Mouse (Mus musculus): ENCODE data around the gene Cd99l2. TPM values are rescaled to one million over a fixed set of nuclear protein-coding genes. Genes with fewer than 3 reads are reported as not detected.

Gene Cd99l2
- total RNA-seq, 2 experiments from 2014 or later: 84.0 to 93.2 TPM

DNA sequence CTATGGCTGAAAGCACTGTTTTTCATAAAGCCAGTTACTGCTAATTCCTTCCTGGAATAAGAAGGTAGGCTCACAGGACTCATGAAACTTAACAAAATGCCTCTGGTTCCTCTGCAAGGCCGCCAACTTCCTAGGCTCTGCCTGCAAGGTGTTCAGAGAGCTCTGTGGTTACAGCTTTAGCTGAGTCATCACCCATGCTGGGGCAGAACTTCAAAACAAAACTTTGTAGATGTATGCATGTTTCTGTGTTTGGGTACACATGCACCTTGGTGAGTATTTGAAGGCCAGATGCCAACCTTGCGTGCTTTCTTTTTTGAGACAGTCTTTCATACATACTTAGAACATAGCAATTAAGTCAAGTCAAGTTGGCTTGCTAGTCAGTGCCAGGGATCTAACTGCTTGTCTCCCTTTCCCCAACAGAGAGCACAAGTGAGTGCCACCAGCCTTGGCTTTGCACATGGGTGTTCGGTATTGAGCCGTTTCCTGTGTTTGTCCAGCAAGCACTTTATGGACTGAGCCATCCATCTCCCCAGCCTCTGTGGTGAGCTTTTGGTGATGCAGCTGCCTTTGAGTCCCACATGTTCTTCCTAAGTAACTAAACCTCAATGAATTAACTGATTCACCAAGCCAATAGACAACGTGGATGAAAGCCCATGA is 23.9 kb downstream of the Cd99l2 start:
- no peak for DNase-seq

DNA sequence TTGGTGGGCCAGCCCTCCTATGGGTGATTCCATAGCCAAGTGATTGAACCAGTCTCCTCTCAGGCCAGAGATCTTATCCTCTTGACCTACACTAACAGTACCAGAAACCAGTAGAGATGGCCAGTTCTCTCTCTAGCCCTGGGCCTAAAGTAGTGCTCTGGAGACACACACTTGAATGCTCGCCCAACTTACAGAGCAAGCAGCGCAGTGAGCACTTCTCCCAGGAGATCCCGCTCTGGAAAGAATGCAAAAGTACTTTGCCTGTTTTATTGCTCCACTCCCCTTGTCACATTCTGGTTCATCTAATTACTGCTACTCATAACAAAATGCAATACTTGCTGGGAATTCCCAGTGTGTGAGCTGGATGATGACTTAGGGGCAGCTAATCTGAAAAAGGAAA is 25.2 kb downstream of the Cd99l2 start:
- DNase-seq: no peak

DNA sequence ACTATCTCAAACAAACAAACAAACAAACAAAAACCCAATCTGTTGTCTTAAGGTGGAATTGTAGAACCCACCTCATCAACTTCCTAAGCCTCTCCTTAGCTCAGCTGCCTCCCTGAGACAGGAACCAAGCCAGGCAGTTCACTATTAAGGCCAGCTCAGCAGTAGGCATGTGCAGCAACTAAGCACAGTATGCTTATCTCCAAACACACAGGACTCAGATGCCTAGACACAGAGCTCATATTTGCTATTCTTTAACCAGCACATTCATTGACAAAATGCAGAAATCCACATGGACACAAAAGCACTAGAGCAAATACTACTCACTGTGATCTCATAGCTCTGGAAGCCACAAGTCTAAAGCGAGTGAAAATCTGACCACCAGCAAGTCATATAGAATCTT is 27.2 kb downstream of the Cd99l2 start:
- DNase-seq: no peak

DNA sequence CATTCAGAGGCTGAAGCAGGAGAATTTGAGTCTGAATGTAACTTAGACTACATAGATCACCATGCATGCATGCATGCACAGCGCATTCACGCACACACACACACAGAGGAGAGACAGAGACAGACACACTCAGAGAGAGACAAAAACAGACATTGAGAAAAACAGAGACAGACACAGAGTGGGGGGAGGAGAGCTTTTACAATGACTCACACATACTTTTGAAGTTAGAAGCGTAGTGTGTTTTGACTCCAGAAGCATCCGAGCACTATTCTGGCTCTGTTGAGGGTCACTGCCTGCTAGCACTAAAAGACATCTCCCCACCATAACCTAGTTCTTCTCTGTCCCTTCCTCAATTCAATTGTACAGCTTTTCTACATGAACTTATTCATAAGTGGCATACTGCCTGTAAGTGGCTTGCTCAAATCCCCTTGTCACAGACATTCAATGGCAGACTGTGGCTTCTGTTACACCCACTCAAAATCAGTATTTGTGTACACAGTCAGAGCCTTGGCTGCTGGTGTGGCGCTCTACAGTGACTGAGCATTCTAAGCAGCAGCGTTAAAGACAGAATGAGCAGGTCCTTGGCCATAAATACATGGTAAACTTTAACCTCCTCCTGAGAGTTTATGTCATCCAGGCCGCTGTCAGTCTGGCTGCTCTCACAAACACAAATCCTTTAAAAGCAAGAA is 28.4 kb downstream of the Cd99l2 start:
- no peak for DNase-seq

DNA sequence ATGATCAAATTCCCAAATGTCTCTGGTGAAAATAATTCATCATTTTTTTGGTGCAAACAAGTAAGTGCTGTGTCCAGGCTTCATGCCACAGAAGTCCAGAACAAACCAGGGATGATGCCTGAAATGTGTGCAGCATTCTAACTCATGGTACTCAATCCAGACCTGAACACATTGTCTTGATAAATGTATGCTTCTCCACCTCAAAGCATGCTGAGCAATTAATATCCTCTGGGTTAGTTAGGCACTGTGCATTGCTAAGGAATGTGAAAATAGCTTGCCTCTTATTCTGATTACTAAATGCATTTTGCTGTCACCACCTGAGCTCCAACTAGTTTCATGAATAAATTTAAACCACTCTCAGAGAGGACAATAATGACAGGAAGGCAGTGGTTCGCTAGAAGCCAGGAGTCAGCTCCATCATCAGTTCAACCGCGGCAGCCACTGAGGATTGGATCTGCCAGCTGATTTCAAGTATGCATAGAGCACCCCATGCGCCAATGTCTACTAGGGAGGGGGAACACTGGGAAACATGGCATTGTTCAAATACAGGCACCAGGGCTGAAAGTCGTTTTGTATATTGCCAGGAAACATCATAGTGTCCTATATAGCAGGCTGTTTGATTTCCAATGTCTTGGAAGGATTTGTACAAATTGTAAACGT is 36.4 kb downstream of the Cd99l2 start:
- DNase-seq: no peak

DNA sequence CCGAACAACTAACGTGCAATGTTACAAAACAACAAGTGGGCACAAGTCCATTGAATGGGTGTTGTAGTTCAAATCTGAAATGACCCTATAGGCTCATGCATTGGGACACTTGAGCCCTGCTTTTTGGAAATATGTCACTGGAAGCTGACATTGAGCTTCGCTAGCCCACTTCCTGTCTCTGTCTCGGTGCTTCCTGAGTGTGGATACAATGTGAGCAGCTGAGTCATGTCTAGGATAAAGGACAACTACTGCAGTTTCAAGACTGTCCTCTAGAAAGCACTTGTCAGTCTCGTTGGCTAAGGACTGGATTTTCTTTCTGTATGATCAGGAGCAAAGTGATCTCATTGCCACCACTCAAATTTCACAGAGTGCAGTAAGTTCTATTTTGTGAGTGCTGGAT is 49.7 kb downstream of the Cd99l2 start:
- DNase-seq: no peak

DNA sequence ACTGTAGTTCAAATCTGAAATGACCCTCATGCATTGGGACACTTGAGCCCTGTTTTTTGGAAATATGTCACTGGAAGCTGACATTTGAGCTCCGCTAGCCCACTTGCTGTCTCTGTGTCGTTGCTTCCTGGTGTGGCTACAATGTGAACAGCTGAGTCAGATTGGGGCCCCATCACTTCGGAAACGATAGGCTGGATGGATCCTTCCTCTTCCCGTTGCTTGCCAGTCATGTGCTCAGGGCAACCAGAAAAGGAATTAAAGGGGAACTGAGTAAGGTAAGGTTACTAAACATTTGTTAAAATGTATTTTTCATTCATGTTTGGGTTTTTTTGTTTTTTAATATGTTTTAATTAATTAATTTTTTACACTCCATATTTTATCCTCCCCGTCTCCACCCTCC is 53.2 kb downstream of the Cd99l2 start:
- no peak for DNase-seq

DNA sequence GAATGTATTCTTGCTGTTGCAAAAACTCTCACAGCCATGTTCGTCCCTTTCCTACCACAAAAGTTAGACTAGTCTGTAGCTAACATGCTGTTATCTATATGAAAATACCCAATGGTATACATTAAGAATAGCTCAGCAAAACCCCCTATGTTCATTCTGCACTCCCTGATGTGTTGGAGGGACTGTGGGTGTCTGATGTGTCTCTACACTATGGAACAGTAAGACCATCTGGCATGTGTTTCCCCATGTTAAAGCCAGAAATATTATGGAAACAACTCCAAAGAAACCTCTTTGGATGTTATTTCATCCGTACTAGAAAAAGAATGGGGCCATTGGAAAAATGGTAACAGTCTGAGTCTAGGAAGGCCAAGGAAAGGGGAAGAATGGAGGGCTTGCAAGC is 57.1 kb downstream of the Cd99l2 start:
- DNase-seq: no peak

DNA sequence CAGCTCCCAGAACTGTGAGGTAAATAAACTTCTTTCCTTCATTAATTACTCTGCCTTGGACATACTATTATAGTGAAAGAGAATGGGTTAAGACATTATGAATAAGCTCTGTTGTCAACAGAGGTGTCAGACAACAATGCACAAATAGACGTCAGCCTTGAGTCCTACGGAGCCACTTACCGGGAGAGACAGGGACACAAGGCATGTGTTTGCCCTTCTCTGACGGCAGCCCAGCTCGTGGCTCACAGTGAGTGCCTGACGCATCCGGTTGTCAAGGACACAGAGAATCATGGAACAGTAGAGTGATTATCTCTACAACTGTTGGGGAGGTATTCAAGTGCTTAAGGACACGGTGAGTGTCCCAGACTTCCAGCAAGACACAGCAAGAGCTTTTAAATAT is 57.8 kb downstream of the Cd99l2 start:
- peak; percentile 66 to 67 for DNase-seq

DNA sequence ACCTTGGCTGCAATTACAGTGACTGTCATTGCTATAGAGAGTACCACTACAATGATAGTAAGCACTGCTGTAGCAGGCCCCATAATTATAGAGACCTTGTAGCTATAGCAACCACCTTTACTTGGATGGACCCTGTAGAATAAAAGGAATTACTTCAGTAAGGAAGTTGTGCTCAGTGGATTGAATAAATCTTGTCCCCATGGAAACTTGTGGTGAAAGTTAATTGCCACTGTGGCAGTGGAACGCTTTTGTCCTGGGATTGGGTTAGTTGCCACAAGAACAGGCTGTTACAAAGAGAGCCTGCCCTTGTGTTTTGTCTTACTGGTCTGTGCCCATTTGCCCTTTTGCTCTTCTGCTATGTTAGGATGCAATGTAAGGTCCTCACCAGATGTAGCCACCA is 58.2 kb downstream of the Cd99l2 start:
- no peak for DNase-seq

DNA sequence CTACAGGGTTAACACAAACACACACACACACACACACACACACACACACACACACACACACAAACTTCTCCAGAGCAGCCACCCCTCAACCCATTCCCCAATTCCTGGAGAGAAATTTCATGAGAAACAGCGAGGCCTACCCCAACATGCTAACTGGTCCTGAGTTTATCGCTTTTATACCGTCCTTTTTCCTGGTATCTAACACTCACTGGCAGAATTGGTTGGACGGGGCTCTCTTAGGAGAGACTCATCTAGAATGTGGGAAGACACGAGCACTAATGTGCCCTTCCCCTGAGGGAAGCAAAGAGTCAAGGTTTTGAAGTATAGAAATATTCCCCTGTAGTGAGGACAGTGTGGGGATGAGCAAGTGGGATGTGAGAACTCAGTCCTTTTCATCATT is 61.7 kb downstream of the Cd99l2 start:
- DNase-seq: no peak

DNA sequence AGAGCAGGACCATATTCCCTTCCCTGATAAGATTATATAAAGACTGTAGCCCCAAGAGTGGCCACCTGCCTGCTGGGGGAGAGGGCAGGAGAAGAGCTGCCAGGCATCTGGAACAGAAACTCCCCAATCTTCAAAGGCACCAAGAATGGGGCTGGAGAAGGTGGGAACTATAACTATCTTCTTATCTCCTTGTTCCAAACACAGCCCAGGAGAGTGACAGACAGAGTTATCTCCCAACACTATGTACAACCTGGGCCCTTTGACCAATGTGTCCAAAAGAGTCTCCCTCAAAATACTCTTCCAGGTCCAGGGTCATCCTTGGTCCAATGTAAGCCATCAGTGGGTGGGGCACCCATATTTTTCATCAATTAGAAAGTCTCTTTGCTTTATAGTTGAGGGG is 65.2 kb downstream of the Cd99l2 start:
- no peak for DNase-seq

DNA sequence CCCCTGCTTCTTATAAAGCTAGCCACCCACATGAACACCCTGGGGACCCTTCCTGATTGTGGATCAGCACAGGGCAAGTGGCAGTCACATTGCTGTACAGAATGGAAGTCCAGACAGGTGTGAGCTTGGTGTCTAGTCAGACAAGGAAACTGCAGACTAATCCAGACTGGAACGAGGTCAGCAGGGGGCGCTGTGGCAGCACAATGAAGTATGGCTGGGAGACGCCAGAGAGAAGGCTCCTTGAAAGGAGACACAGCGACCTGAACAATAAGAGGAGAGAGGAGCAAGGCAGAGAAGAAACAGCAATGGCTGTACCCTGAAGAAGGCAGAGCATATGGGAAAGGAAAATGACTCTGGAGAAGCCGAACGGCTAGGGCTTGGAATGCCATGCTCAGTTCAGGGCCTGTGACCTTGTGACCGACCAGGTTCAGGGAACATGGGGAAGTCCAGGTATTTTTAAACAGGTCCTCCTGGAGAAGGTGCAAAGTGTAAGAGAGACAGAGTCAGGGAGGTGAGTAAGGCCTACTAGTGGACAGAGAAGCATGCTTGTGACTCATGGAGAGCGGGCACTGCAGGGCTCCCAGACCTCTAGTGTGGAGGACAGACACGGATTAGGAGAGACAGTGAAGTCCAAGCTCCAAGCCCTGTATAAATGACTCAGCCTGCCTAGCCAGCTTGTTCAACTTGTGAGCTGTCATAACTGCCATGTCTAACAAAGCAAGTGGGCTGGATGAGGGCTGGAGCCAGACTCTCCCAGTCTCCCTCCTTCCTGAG is 66.7 kb downstream of the Cd99l2 start:
- DNase-seq: peak; percentile 86 to 88

DNA sequence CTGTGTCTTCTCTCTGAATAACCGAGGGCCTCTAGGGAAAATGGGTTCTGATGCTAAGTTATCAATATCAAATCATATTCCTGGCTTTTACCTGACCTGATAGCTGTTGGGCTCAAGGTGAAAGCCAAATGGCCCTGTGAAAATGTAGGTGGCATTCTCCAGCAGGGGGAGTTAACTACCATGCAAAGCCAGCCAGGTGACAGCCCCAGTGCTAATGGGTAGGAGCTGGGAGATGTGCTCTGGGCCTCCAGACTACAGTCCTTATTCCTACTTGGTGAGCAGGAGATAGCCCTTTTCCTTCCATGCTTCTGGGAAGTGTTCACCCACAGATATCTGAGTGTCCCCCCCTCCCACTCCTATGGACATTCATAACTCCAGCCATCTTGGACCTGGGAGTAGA is 67.8 kb downstream of the Cd99l2 start:
- DNase-seq: no peak

DNA sequence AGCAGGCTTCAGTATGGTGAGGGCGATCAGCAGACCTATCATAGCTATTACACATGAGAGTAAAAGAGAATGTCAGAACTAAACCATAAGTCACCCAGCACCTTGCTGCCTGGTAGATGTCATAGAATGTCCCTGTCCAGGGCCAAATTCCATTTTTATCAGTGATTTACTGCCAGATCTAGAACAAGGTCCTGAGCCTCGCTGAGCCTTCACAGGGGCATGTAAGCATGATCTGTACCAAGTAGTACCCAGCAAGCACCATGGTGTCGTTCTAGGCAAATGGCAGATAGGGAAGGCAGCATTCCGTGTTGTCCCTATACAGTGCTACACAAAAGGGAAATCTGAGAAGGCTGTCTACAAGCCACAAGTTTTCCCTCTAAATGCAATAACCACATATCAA is 79.0 kb downstream of the Cd99l2 start:
- peak; percentile 10 to 36 for DNase-seq

DNA sequence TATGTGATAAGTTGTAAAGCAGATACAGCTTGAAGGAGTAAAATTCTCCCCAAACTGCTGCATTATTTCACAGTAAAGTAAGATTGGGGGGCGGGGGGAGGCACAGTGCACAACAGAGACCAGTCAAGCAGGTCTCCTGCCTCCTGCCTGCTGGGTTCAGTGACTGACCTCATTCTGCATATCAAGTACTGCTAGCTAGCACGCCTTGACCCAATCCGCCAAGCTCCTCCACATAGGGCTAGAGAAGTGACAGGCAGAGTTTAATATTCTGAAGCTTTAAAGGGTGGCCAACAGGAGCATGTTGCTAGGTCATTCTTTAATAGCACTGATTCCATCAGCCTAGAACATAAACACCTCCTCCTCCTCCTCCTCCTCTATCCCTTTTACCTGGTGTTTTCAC is 79.9 kb downstream of the Cd99l2 start:
- no peak for DNase-seq

DNA sequence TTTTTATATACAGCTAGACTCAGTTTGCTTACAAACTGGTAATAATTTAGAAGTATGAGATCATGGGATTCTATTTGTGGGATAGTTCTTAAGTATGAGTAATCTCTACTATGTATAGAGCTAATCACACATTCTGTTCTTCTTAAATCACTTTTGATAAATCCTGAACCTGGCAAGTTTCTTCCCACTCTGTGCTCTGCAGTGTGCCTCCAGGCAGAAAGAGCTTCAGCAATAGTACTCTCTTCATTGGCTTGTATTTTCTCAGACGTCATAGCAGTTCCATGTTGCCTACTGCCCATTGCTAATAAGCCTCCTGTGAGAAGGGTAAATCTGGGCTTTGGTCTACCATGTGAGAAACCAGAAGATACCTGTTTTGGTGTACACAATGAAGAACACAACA is 84.3 kb downstream of the Cd99l2 start:
- DNase-seq: no peak

DNA sequence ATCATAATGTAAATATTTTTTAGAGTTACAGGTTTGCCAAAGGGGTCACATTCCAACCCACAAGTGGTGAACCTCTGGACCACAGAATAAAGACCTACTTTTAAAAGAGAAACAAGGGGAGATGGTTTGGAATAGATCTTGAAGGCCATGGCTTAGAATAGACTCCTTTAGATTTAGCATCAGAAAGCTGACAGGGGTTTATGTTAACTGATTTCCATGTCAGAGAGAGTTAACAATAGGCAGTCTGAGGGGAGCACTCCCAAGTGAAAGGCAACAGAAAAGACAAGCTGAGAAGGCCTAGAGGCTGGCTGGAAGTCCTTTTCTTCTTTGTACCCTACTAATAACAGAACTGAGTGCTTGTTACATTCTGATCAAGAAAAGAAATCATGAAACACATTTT is 86.4 kb downstream of the Cd99l2 start:
- no peak for DNase-seq

DNA sequence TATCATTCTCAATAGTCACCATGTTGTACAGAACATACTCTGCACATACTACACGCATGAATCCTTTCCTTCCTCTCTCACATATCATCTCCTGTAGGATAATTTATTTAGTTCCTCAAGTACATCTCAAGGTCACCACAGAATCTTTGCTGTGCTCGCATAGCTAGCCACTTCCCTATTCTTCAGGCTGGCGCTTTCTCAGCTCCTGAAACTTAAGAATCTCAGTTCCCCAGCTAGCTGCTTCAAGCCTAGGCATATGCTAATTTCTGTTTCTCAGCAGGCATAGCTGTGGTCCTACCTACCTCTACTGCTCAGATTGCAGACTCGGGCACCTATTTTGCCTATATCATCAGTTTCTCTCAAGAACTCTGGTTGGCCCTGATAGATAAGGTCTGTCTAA is 96.3 kb downstream of the Cd99l2 start:
- DNase-seq: no peak

DNA sequence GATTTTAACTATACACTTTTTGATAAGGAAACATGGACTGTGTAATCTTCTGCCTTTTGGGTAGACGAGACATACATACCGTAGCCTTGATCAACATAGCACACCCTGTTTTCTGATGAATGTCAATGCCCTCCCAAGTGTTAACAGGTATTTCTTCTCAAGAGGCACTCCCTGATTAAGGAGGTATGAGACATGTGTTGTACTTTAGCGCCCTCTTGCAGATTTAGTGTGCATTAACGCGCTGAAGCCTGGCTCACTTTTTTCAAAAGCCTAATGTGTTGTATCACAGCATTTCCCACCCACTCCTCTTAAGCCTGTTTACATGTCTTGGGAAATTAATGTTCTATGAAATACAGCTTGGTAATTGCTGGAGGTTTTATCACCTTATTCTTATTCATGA is 111.1 kb downstream of the Cd99l2 start:
- DNase-seq: peak; percentile 7 to 9

DNA sequence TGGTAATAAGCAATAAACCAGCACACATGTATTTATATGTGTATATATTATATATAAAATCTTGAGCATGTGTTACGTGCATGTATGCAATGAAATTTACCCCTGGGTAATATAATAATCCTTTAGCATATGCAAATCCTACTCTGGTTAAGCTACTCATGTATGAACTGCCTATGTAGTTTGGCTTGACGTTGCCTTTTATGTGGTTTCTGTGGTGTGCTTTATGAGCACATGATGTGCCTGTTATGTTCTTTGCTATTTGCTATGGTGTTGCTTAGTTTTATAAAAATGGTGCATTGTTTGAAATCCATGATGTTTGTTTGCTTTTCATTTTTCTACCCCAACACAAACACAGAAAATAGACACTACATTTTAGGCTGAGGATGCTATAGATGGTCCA is 114.2 kb downstream of the Cd99l2 start:
- no peak for DNase-seq

DNA sequence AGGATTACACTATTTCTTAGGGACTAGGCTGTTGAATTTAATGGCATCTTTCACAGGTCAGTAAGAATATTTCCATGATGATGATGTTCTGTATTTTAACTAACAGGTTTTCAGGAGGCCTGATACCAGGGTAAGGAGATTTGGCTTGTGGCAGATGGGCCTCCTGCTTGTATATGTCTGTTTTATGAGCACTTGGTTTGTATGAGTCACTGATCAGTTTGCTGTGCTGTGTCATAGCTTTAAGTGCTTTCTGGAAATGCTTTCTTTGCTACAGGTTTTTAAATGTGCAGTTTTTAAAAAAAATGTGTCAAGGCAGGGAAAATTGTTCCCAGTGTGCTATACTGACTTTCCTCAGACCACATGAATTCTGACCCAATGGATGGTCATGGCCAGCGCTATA is 115.9 kb downstream of the Cd99l2 start:
- no peak for DNase-seq

Data from adrenal gland, postnatal 36 days (tissue).